Mouse (Mus musculus) embryonic fibroblast, embryonic 13.5 days (primary cell): ENCODE data around the gene Rcvrn. TPM values are rescaled to one million over a fixed set of nuclear protein-coding genes. Genes with fewer than 3 reads are reported as not detected.

Experiments
- H3K27ac ChIP-seq: 2 replicates; pipeline ENCODE4 v1.5.1; 2012; ENCODE audit warnings: low read length, control low read depth, inconsistent platforms; ENCODE audit not compliant: insufficient read depth
- H3K4me1 ChIP-seq: 2 replicates; pipeline ENCODE4 v1.6.1; 2011; ENCODE audit warnings: low read length; ENCODE audit not compliant: control insufficient read depth, insufficient read depth
- H3K4me3 ChIP-seq: 2 replicates; pipeline ENCODE4 v1.5.1; 2011; ENCODE audit warnings: mild to moderate bottlenecking, control low read depth, low read length; ENCODE audit not compliant: insufficient read depth
- CTCF ChIP-seq: IDR thresholded peaks from 2 replicates; pipeline ENCODE4 v1.5.1; 2011; ENCODE audit warnings: mild to moderate bottlenecking, control low read depth, low read length, moderate library complexity, borderline replicate concordance; ENCODE audit not compliant: insufficient read depth
- POLR2A ChIP-seq: IDR thresholded peaks from 2 replicates; pipeline ENCODE4 v1.6.1; 2011; ENCODE audit warnings: low read depth, mild to moderate bottlenecking, control low read depth, low read length, moderate library complexity
- polyA plus RNA-seq: library from polyadenylated mRNA; stranded (reverse); fragments of >200 nt; gene quantifications from 2 replicates; pipeline ENCODE4 v1.2.4, GENCODE M21; 2011; ENCODE audit warnings: low read depth; ENCODE audit not compliant: missing spikeins, insufficient read length

Gene Rcvrn
- polyA plus RNA-seq, 1 experiment = not detected

GRCm38 (mm10) chr11:67721485-67721884 lies 26.4 kb downstream of the Rcvrn start:
- H3K4me1 ChIP-seq = no peaks in the 10 kb centered on the region; the same call in 1 of the 2 replicates
- no peak overlapping the region for H3K27ac ChIP-seq
- no peak for TF ChIP-seq POLR2A
- TF ChIP-seq CTCF = no peak
- H3K4me3 ChIP-seq = no peak overlapping the region

- Histone ChIP-seq H3K27ac (no peak overlapping the region), H3K4me1 (no peaks in the 10 kb centered on the region; the same call in 1 of the 2 replicates), H3K4me3 (no peak overlapping the region)
- TF ChIP-seq CTCF (no peak), POLR2A (no peak)
Measured at GRCm38 (mm10) chr11:67722399-67723156, 27.5 kb downstream of the Rcvrn start.

GRCm38 (mm10) chr11:67723231-67724013 lies 28.3 kb downstream of the Rcvrn start:
- TF ChIP-seq CTCF (no peak), POLR2A (no peak)
- H3K4me1 ChIP-seq = no peaks in the 10 kb centered on the region; the same call in 1 of the 2 replicates
- H3K4me3 ChIP-seq = no peak overlapping the region
- H3K27ac ChIP-seq = no peak overlapping the region

- Histone ChIP-seq H3K4me3 (no peak overlapping the region), H3K27ac (no peak overlapping the region), H3K4me1 (no peaks in the 10 kb centered on the region)
- TF ChIP-seq POLR2A (no peak), CTCF (no peak)
Measured at GRCm38 (mm10) chr11:67727095-67727494, 32.0 kb downstream of the Rcvrn start.

GRCm38 (mm10) chr11:67728726-67729125 lies 33.6 kb downstream of the Rcvrn start:
- Histone ChIP-seq H3K4me1 (no peaks in the 10 kb centered on the region), H3K27ac (no peak overlapping the region), H3K4me3 (no peak overlapping the region)
- no peak for TF ChIP-seq POLR2A
- no peak for TF ChIP-seq CTCF

GRCm38 (mm10) chr11:67731056-67731455 lies 35.9 kb downstream of the Rcvrn start:
- H3K4me1 ChIP-seq = no peaks in the 10 kb centered on the region
- no peak overlapping the region for H3K4me3 ChIP-seq
- H3K27ac ChIP-seq = no peak overlapping the region
- TF ChIP-seq CTCF = no peak
- TF ChIP-seq POLR2A = no peak

GRCm38 (mm10) chr11:67733726-67734125 lies 38.6 kb downstream of the Rcvrn start:
- TF ChIP-seq POLR2A = no peak
- TF ChIP-seq CTCF = no peak
- no peak overlapping the region for H3K4me3 ChIP-seq
- H3K27ac ChIP-seq = no peak overlapping the region

GRCm38 (mm10) chr11:67734597-67734996 lies 39.5 kb downstream of the Rcvrn start:
- Histone ChIP-seq H3K27ac (no peak overlapping the region), H3K4me3 (no peak overlapping the region), H3K4me1 (no peaks in the 10 kb centered on the region; the same call in 1 of the 2 replicates)
- TF ChIP-seq POLR2A (no peak), CTCF (no peak)

More at GRCm38 (mm10) chr11:67733726-67734125, 38.6 kb downstream of the Rcvrn start:
- no peaks in the 10 kb centered on the region; the same call in 1 of the 2 replicates for H3K4me1 ChIP-seq

- no peak for TF ChIP-seq POLR2A
- no peak for TF ChIP-seq CTCF
- H3K27ac ChIP-seq = no peak overlapping the region
- H3K4me3 ChIP-seq = no peak overlapping the region
- H3K4me1 ChIP-seq = no peaks in the 10 kb centered on the region; the same call in 1 of the 2 replicates
Measured at GRCm38 (mm10) chr11:67738345-67738744, 43.2 kb downstream of the Rcvrn start.

GRCm38 (mm10) chr11:67738846-67739490 lies 43.8 kb downstream of the Rcvrn start:
- no peaks in the 10 kb centered on the region; the same call in 1 of the 2 replicates for H3K4me1 ChIP-seq
- TF ChIP-seq CTCF (no peak), POLR2A (no peak)
- H3K27ac ChIP-seq = no peak overlapping the region
- H3K4me3 ChIP-seq = no peak overlapping the region
